Mouse (Mus musculus) lung, adult 2 months (tissue): ENCODE results near the gene Stat1. TPM values are rescaled to one million over a fixed set of nuclear protein-coding genes. Genes with fewer than 3 reads are reported as not detected.
A peak's percentile ranks its signal among the peaks of the same experiment; 100 is the strongest.

ENCODE experiments used
- DNase-seq: peaks from one replicate; pipeline ENCODE4 v3.0.0; 2022
- H3K4me1 ChIP-seq: fragments of 200-500 bp; 2 replicates; pipeline ENCODE4 v1.6.1; 2011; ENCODE audit warnings: low read length; ENCODE audit not compliant: control insufficient read depth, insufficient read depth
- H3K4me3 ChIP-seq: fragments of 200-500 bp; replicated peaks from 2 replicates; pipeline ENCODE3; 2011; ENCODE audit warnings: low read depth, mild to moderate bottlenecking, control low read depth, low read length; ENCODE audit errors: extremely low read depth
- CTCF ChIP-seq: fragments of 200-500 bp; IDR thresholded peaks from 2 replicates; pipeline ENCODE4 v1.5.1; 2011; ENCODE audit warnings: mild to moderate bottlenecking, low read length, control low read depth; ENCODE audit not compliant: insufficient read depth
- POLR2A ChIP-seq: fragments of 200-500 bp; IDR thresholded peaks from 2 replicates; pipeline ENCODE4 v1.6.1; 2011; ENCODE audit warnings: low read depth, mild to moderate bottlenecking, control low read depth, low read length, borderline replicate concordance; ENCODE audit errors: extremely low read depth
- WGBS: fragments of 180-500 bp; shearing (Covaris S2); methylation state at CpG from one replicate; pipeline ENCODE4 v1.1.7; 2018; 5-methylcytosine and 5-hydroxymethylcytosine counted together
- polyA plus RNA-seq: library from polyadenylated mRNA; depleted of rRNA; stranded (reverse); fragments of >200 nt; gene quantifications from 2 replicates; pipeline ENCODE4 v1.2.3, GENCODE M21; 2012; rRNA removed

The Stat1 gene
- 59.1 and 62.6 TPM in 2 replicates for polyA plus RNA-seq

DNA sequence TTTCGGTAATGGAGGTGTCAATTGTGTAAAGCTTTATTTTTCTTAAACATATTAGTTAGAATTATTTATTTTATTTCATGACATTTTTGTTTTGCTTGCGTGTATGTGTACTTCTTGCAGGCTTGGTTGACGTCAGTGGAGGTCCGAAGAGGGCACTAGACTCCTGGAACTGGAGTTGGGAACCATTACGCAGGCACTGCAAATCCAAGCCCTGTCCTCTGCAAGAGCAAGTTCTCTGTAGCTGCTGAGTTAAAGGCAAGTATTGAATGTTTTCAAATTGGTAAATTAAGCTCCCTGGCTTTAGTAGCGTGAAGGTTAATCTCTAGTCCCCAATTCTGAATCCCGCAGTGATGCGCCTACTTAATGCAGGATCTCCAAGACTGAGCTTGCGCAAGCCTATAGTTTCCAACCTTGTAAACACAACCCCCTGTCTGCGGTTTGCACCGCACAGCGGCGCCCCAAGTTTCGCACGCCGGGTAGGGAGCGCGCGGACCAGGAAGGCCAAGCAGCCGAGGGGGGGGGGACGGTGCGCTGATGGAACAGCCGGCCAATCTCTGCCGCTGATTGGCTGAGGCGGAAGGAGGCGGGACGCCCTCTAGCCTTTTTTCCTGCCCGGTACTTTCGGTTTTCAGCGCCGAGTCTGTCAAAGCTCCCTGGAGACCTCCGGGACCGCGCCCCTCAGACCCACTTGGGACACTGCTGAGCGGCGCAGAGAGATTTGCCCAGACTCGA is at the start of gene Stat1:
Stat1 (plus strand) TSS at position 581 of the 732 bp plus-strand sequence.
- peak; percentile 80 for DNase-seq
- peak within 1 kb of the TSS; percentile 85 for H3K4me3 ChIP-seq
- H3K4me1 ChIP-seq, result peaks cover 7% of the 10 kb centered on the region; the same call in 1 of the 2 replicates
- WGBS, result 2% methylated on average over 37 of the region's 37 CpGs
- TF ChIP-seq POLR2A, result peak; percentile 70
- no peak for TF ChIP-seq CTCF

DNA sequence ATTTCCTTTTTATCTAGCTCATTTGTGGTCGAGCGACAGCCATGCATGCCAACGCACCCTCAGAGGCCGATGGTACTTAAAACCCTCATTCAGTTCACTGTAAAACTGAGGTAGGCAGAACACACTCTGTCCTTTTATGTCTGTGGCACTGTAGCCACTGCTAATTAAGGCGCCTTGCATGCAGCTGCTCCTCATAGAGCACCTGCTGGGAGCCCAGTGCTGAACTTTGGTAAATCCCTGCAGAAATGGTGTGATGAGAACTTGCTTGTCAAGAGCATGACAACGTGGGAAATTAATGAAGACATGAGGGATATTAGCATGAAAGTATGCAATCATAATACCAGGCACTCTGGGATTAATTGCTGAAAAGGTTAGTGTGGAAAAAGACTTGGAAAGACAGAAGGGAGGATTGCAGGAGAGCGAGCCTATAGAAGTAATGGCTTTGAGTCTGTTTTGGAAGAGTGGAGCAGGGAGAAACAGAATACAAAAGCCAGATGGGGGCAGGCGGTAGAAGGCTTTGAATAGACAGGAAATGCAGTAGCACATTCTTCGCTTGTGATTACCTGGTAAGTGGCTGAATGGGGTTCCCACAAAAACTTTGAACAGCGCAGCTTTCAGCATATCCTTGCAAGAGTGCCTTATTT is 39.4 kb upstream of the Stat1 start:
- no peak for DNase-seq
- Histone ChIP-seq H3K4me1 (no peaks in the 10 kb centered on the region), H3K4me3 (no peak overlapping the region)
- TF ChIP-seq POLR2A, result no peak
- no peak for TF ChIP-seq CTCF
- 47% methylated on average over 10 of the region's 10 CpGs for WGBS

DNA sequence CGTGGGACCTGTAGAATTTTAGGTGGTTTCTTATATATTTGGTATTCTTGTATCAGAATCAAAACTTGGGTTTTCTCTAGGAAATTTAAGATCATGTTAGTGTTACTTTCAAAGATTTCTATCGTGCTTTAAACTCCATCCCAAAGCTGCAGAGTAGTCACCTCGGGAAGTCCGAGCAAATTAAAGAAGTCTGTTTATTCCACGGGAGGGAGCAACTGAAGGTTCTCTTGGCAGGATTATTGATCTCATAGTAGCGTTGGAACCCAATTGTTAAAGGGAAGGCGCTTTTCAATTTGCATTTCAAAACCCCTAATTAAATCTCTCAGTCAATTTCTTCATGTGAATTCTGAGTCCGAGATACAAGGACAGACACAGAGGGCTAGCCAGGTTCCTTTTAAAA is 38.9 kb upstream of the Stat1 start:
- WGBS, result 50% methylated on average over 8 of the region's 8 CpGs
- Histone ChIP-seq H3K4me3 (no peak overlapping the region), H3K4me1 (no peaks in the 10 kb centered on the region)
- TF ChIP-seq POLR2A, result no peak
- no peak for TF ChIP-seq CTCF
- DNase-seq, result no peak

DNA sequence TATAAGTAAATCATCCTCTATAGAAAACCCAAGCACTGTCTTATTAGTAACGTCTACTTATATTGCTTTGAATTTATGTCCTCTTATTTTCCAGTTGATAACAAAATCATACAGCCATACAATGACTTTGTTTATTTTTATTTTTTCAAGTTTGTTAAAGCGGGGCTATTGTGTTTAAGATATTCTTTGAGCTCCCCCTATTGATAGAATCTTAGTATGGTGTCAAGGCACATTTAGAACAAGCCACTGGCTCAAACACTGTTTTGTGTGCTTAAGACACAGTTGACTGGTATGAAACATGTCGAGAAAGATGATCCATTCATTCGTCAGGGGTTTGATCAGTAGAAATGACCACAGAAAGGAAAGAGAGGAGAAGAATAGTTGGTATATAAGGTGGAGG is 33.0 kb upstream of the Stat1 start:
- H3K4me1 ChIP-seq, result no peaks in the 10 kb centered on the region
- H3K4me3 ChIP-seq, result no peak overlapping the region
- DNase-seq, result no peak
- TF ChIP-seq CTCF (no peak; the same call in 1 of the 2 replicates), POLR2A (no peak)
- 22% methylated on average over 4 of the region's 4 CpGs for WGBS

DNA sequence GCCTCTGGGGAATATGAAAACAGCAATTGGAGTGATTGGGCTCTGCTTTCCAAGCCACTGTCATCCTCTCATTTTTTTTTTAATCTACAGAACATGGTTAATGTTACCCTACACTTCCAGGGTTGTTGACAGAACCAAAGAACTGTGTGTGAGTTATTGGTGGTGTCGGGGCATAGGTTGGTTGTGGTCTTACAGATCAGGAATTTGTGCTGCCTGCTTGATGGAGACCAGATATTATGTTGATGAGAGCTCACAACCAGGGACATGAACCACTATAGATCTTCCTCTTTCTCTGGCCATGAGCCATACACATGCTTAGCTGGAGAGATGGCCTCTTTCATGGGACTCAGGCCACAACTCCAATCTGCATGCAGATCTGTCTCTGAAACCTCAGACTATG is 32.1 kb upstream of the Stat1 start:
- TF ChIP-seq CTCF (no peak), POLR2A (no peak)
- 68% methylated on average over 1 of the region's 1 CpGs for WGBS
- no peak for DNase-seq
- H3K4me3 ChIP-seq, result no peak overlapping the region
- no peaks in the 10 kb centered on the region for H3K4me1 ChIP-seq

DNA sequence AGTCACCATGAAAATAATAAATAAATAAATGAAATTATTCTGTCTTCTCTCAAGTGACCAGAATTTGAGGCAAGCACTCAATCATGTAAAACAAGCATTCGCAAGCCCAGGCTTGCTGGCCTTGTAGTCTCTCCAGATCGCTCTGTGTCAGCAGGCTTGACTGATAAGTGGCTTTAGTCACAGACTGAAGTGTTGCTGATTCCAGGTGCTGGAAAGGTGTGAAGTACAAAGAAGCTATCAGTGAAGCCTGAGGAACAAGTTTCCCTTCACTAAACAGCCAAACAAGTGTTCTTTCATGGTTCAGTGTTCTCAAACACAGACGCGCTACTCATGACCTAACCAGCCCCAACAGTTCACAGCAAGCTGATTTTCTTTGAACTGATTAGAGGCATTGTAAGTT is 30.6 kb upstream of the Stat1 start:
- TF ChIP-seq POLR2A (no peak), CTCF (no peak)
- Histone ChIP-seq H3K4me1 (no peaks in the 10 kb centered on the region), H3K4me3 (no peak overlapping the region)
- no peak for DNase-seq
- WGBS, result 69% methylated on average over 4 of the region's 4 CpGs

DNA sequence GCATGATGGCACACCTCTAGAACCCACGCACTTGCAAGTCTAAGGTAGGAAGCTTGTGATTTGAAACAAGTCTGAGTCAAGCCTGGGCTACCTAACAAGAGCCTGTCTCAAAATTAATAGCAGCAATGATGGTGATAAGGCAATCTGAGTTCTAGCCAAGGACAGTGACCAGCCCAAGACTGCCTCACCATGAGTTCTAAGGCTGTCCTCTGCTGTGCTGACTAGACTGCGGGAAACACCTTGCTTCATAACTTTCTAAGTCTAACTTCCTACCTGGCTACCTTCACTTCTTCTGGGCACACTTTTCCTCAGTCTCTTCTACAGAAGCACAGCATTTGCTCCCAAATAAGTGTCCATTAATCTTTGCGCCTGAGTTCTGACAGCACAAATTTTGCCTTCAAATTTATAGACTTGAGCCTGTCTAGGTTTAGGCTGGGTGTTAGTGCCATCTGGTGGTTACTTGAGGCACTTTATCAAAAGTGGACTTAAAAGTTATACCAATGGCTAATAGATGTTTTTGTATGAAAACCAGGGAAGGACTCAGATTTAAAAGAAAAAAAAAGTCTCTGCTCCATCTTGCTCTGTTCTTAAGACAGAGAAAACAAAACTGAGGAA is 20.5 kb upstream of the Stat1 start:
- TF ChIP-seq CTCF (no peak), POLR2A (no peak)
- no peak for DNase-seq
- 72% methylated on average over 3 of the region's 3 CpGs for WGBS

DNA sequence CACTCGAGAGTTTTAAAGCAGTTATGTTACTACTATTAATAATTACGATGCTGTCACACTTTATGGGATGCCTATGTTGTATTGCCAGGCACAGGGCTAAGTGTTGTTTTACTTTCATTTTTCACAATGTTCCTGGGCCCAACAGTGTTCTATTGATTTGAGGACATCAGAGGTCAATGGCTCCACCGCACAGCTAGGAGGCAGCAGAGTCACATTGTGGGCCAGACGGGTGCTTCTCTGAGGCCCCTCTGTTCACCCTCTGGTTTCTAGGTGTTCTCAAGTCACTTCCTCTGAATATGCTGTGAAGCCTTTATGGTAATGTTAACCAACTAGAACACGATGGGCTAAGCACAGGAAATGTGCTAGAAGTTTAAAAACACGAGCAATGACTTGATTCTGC is 18.7 kb upstream of the Stat1 start:
- TF ChIP-seq CTCF (peak; percentile 58), POLR2A (no peak)
- H3K4me1 ChIP-seq, result no peaks in the 10 kb centered on the region
- no peak for DNase-seq
- 56% methylated on average over 6 of the region's 6 CpGs for WGBS
- H3K4me3 ChIP-seq, result no peak overlapping the region

More for the DNA sequence above, 20.5 kb upstream of the Stat1 start:
- no peak overlapping the region for H3K4me3 ChIP-seq
- H3K4me1 ChIP-seq, result no peaks in the 10 kb centered on the region

DNA sequence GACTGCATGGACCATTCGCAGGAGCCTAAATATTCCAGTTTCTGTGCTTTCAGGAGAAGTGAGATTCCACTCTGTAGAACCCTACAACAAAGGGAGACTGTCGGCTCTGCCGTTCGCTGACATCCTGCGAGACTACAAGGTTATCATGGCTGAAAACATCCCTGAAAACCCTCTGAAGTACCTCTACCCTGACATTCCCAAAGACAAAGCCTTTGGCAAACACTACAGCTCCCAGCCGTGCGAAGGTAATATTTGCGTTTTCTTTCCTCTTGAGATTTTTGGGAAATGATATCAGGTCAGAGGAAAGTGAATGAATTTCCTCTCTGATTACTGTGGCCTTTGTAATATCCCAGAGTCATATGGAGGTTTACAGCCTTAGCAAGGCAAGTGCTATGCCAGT is 16.4 kb upstream of the Stat1 start:
- TF ChIP-seq CTCF (no peak), POLR2A (no peak)
- H3K4me3 ChIP-seq, result no peak overlapping the region
- 59% methylated on average over 8 of the region's 8 CpGs for WGBS

DNA sequence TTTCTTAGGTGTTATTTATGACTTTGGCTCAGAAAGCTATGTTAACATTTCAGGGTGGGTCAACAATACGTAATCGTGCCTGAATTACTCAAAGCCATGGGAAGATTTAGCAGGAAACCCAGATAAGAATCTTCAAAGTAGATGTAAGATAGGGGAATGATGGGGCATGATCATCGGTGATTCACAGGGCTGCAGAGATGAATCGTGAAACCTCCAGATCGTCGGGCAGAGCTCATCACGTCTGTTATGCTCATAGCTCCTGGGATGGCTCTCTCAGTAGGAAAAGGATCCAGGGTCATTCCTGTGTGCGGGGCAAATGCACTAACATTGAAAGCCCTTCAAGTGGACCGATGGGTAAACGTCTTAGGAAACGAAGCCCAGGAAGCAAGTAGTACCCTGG is 12.0 kb upstream of the Stat1 start:
- 74% methylated on average over 11 of the region's 11 CpGs for WGBS
- no peaks in the 10 kb centered on the region for H3K4me1 ChIP-seq
- DNase-seq, result no peak
- H3K4me3 ChIP-seq, result no peak overlapping the region
- TF ChIP-seq CTCF (no peak), POLR2A (no peak)

More for the DNA sequence above, 16.4 kb upstream of the Stat1 start:
- no peak for DNase-seq
- no peaks in the 10 kb centered on the region for H3K4me1 ChIP-seq
